Mouse (Mus musculus): ENCODE measurements around the gene Pdcl2. TPM values are rescaled to one million over a fixed set of nuclear protein-coding genes. Genes with fewer than 3 reads are reported as not detected.
A peak's percentile ranks its signal among the peaks of the same experiment; 100 is the strongest.

Gene Pdcl2
- polyA plus RNA-seq (2016; fragmentation: Nextera tagmentation; extraction: Ambion mirVana): not detected in 2 replicates

DNA sequence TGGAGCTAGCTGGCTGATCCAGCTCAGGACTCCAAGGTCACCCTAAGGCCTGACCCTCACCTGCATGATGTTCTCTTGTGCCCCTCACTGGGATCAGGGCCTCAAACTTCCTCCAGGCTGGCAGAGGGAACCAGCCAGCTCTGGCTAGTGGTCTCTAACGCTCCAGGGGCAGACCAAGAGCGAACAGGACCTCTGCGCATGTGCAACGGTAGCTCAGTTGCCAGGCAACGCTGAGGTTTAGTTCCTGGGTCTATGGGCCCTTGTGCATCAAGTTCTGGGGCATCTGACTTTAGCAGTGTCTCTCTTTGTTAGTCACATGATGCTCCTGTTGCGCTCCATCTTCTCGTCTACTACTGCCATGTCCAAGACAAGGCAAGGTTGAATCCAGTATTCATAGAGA lies at the start of gene Pdcl2:
Pdcl2 (minus strand) TSS at position 204 of the 400 bp plus-strand sequence.
- Histone ChIP-seq H3K36me3 (no peaks in the 10 kb centered on the region), H3K4me1 (peaks cover 7% of the 10 kb centered on the region), H3K9me3 (replicated peaks) (no peaks in the 10 kb centered on the region), H3K27me3 (ENCODE audit: low read depth, poor library complexity, severe bottlenecking) (no peaks in the 10 kb centered on the region), H3K4me3 (no peak within 1 kb of the TSS), H3K27ac (replicated peaks) (no peak within 1 kb of the TSS)
- DNase-seq (ENCODE audit: low spot score): no peak
- WGBS: 92% methylated on average over 7 of the region's 7 CpGs

DNA sequence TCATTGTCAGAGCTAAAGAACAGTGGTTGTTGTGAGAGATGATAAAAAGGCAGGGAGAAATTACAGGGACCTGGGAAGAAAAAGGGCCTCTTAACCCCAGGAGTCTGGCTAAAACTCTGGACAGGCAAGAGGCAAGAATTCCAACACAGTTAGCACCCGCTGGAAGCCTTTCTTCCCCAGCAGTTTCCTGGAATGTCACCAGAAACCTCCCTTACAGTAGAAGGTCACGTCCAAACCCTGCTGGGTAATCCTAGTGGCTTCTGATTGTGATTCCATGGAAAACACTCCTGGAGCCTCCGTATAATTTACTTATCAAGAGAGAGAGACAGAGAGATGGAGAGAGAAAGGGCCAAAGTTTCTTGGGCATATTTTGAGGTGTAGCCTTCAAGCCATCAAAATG lies 48.3 kb upstream of the Pdcl2 start:
- Histone ChIP-seq H3K27ac (replicated peaks) (no peak overlapping the region), H3K4me1 (no peaks in the 10 kb centered on the region)
- WGBS: 44% methylated on average over 3 of the region's 3 CpGs

DNA sequence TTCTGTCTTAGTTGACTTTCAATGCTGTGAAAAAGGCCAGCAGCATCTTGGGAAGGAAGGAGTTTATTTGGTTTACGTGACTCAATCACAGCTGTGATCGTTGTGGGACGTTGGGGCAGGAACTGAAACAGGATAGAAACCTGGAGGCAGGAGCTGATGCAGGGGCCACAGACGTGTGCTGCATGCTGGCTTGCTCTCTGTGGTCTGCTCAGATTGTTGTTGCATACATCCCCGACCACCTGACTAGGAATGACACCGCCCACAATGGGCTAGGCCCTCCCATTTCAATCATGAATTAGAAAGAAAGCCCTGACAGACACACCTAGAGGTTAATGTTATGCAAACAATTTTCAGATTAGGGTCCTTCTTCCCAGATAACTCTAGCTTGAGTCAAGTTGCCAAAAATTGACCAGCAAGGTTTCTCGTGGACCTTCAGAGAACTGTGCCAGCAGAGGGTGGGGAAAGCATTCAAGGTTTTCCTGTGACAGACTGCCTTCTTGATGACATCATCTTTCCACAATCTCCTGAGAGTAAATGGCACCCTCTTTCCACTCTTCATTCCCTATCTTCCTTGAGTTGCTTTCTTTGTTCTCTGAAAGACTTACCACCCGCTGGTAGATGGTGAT lies 38.4 kb upstream of the Pdcl2 start:
- peaks cover 17% of the 10 kb centered on the region for H3K27me3 ChIP-seq (ENCODE audit: low read depth, poor library complexity, severe bottlenecking)

More for the DNA sequence above, 48.3 kb upstream of the Pdcl2 start:
- H3K27me3 ChIP-seq (ENCODE audit: low read depth, poor library complexity, severe bottlenecking): no peaks in the 10 kb centered on the region
- no peaks in the 10 kb centered on the region for H3K9me3 ChIP-seq (replicated peaks)
- H3K36me3 ChIP-seq: no peaks in the 10 kb centered on the region
- DNase-seq (ENCODE audit: low spot score): no peak
- no peak overlapping the region for H3K4me3 ChIP-seq

DNA sequence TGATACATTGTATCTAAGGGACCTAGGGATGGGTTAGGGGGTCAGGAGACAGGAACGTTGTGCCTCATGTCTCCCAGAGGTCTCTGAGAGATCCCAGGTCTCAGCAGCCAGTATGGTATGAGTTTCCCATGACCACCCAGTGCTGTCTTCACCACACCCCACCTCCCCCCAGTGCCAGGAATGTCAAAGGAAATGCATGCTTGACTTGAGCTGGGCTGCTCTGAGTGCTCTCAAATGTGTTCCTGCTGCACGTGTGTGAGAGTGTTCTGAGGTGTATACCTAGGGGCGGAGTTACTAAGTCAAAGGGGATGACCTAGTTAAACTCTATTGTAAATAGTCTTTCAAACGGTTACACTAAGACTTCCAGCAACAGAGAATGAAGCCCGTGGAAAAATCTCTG lies 34.5 kb upstream of the Pdcl2 start:
- H3K36me3 ChIP-seq: no peaks in the 10 kb centered on the region
- H3K4me3 ChIP-seq: no peak overlapping the region
- H3K27me3 ChIP-seq (ENCODE audit: low read depth, poor library complexity, severe bottlenecking): peaks cover 52% of the 10 kb centered on the region
- no peak overlapping the region for H3K27ac ChIP-seq (replicated peaks)
- 54% methylated on average over 5 of the region's 5 CpGs for WGBS
- peaks cover 15% of the 10 kb centered on the region for H3K4me1 ChIP-seq
- DNase-seq (ENCODE audit: low spot score): no peak
- no peaks in the 10 kb centered on the region for H3K9me3 ChIP-seq (replicated peaks)

More for the DNA sequence above, 38.4 kb upstream of the Pdcl2 start:
- H3K4me3 ChIP-seq: no peak overlapping the region
- 83% methylated on average over 8 of the region's 8 CpGs for WGBS
- H3K4me1 ChIP-seq: no peaks in the 10 kb centered on the region
- no peaks in the 10 kb centered on the region for H3K36me3 ChIP-seq
- no peak overlapping the region for H3K27ac ChIP-seq (replicated peaks)
- H3K9me3 ChIP-seq (replicated peaks): no peaks in the 10 kb centered on the region
- DNase-seq (ENCODE audit: low spot score): no peak

DNA sequence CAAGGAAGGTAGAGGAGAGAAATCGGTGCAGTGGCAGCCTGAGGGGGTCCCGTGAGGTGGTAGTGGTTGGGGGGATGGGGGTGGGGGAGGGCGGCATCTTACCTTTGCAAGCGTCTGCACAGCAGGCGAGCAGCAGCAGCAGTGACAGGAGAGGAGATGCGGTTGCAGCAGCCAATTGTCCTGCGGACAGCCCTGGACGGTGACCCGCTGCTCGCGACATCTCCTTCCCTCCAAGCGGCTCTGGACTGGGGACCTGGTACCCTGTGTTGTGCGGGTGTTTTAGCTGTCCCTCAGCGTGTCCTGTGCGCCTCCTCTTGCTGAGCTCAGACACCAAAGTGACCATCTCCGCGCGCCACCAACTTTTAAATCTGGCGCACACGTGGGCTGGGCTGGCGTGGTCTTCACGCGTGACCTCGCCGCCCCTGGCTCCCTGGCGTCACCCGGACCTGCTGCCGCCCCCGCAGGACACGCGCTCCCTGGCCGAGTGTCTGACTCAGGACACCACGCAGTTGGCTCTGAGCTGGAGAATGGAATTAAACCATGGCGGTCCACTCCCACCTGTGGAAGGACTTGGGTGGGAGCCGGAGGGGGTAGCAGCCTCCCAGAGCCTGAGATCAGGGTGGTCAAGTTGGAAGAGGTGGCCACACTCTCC lies 32.6 kb upstream of the Pdcl2 start, which contains the start of gene Nmu:
Nmu (minus strand) TSS at position 336 of the 652 bp plus-strand sequence.
- no peaks in the 10 kb centered on the region for H3K36me3 ChIP-seq
- peak; percentile 34 for DNase-seq (ENCODE audit: low spot score)
- 4% methylated on average over 35 of the region's 35 CpGs for WGBS
- H3K9me3 ChIP-seq (replicated peaks): no peaks in the 10 kb centered on the region
- H3K4me3 ChIP-seq: peak within 1 kb of the TSS; percentile 55
- peaks cover 20% of the 10 kb centered on the region for H3K4me1 ChIP-seq
- peaks cover 55% of the 10 kb centered on the region for H3K27me3 ChIP-seq (ENCODE audit: low read depth, poor library complexity, severe bottlenecking)
- no peak within 1 kb of the TSS; the same call in 1 of the 2 replicates for H3K27ac ChIP-seq (replicated peaks)

DNA sequence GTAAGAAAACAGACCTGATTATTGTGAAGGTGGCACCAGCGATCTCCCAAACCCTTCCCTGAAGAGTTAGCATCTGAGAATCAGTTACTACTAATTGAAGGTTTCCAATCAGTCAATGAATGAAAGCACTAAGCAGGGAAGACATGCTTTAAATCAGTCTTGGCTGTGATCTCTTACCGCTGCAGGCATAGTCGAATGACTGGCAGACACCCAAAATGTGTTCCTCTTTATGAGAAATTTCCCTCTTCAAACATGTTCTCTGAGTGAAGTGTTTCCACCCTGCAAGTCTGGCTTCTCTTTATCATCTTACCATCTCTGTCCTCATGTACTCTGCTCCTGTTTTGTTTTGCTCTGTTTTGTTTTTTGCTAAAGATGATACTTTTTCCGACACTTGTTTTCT lies 29.8 kb upstream of the Pdcl2 start:
- Histone ChIP-seq H3K9me3 (replicated peaks) (no peaks in the 10 kb centered on the region), H3K4me1 (peaks cover 20% of the 10 kb centered on the region), H3K27me3 (ENCODE audit: low read depth, poor library complexity, severe bottlenecking) (peaks cover 53% of the 10 kb centered on the region), H3K27ac (replicated peaks) (no peak overlapping the region), H3K4me3 (no peak overlapping the region), H3K36me3 (no peaks in the 10 kb centered on the region)
- DNase-seq (ENCODE audit: low spot score): no peak
- WGBS: 93% methylated on average over 4 of the region's 4 CpGs

DNA sequence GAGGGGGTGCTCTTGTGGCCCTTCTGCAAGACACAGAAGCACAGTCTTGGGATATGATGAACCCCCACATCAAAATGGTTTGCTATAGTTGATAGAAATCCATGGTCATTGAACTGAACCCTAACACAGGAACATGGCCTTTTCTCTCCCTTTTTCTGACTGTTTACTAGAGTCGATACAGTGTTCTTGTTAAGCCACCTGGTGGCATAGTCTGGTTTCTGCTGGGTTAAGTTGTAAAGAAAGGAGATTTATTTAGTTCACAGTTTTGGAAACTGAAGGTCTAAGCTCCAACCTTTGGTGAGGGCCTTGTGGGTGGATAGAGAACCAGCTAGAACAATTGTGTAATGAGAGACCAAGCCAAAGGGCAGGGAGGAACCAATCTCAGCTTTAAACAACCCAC lies 29.1 kb upstream of the Pdcl2 start:
- H3K4me3 ChIP-seq: no peak overlapping the region
- no peak for DNase-seq (ENCODE audit: low spot score)
- H3K9me3 ChIP-seq (replicated peaks): no peaks in the 10 kb centered on the region
- H3K4me1 ChIP-seq: peaks cover 20% of the 10 kb centered on the region
- no peak overlapping the region for H3K27ac ChIP-seq (replicated peaks)
- H3K27me3 ChIP-seq (ENCODE audit: low read depth, poor library complexity, severe bottlenecking): peaks cover 46% of the 10 kb centered on the region
- 88% methylated on average over 1 of the region's 1 CpGs for WGBS
- no peaks in the 10 kb centered on the region for H3K36me3 ChIP-seq

DNA sequence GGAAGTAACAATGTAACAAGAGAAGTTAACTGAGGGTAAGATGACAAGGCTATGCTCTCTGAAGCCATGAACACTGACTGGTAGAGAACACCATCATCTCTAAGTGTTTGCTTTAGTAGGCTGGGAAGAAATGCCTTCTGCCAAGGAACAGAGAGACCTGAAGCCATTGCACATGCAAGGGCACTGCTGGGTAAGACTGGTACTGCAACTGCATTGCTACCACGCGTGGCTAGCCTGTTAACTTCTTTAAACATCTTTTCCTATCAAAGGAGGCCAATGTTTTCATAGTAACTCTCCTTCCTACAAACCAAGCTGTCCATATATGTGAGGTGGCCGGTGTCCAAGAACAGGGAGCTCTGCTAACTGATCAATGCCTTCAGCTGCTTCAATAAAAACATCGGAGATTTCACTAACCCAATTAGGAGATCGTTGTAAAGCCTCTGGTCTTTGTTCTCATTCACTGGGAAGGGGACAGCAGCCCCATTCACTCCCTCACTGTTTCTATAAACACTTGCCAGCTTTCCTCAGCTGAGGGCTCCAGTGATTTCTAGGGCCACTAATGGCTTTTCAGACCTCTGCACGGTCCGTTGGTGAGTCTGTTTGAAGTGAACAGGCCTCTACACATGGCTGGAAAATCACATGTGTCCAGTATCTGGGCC lies 21.1 kb upstream of the Pdcl2 start:
- Histone ChIP-seq H3K36me3 (no peaks in the 10 kb centered on the region), H3K4me1 (peaks cover 6% of the 10 kb centered on the region), H3K27me3 (ENCODE audit: low read depth, poor library complexity, severe bottlenecking) (no peaks in the 10 kb centered on the region), H3K9me3 (replicated peaks) (no peaks in the 10 kb centered on the region), H3K4me3 (no peak overlapping the region), H3K27ac (replicated peaks) (no peak overlapping the region)
- 51% methylated on average over 7 of the region's 7 CpGs for WGBS
- DNase-seq (ENCODE audit: low spot score): no peak

DNA sequence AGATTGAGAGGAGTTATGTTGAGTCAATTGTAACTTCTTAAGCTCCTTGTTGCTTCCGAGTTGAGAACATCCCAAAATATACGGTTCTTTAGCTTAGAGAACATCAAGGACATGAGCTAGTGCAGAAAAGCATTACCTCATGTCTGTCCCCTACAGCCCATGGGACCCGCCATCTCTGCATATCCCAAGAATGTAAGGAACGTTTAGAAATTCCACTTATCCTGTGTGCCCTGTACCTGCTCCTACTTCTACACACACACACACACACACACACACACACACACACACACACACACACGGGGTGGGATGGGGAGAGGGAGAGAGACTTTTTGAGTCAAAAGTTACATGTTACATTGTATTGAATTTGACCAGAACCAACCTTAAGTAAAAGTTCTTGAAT lies 20.6 kb upstream of the Pdcl2 start:
- Histone ChIP-seq H3K27me3 (ENCODE audit: low read depth, poor library complexity, severe bottlenecking) (no peaks in the 10 kb centered on the region), H3K4me1 (peaks cover 6% of the 10 kb centered on the region), H3K27ac (replicated peaks) (no peak overlapping the region), H3K4me3 (no peak overlapping the region), H3K36me3 (no peaks in the 10 kb centered on the region), H3K9me3 (replicated peaks) (no peaks in the 10 kb centered on the region)
- WGBS: 80% methylated on average over 5 of the region's 5 CpGs
- DNase-seq (ENCODE audit: low spot score): no peak

DNA sequence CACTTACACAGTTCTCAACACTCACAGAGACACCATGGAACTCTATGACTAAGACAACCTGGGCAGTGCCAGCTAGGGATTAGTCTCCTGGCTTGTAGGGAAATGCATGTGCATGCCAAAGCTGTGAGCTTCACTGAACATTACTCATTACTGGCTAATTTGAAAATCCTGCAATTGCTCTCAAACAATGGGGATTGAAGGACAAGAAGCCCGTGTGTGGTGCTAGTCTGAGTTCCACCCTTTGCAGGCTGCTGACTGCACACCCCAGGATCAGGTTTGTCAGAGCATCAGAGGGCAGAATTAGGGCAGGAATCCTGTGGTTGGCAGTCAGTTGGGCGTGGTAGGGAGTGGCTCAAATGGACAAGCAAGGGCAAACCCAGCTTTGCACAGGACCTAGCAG lies 15.2 kb upstream of the Pdcl2 start:
- Histone ChIP-seq H3K36me3 (no peaks in the 10 kb centered on the region), H3K4me1 (no peaks in the 10 kb centered on the region), H3K27me3 (ENCODE audit: low read depth, poor library complexity, severe bottlenecking) (no peaks in the 10 kb centered on the region), H3K27ac (replicated peaks) (no peak overlapping the region), H3K9me3 (replicated peaks) (no peaks in the 10 kb centered on the region), H3K4me3 (no peak overlapping the region)
- DNase-seq (ENCODE audit: low spot score): no peak
- WGBS: 63% methylated on average over 2 of the region's 2 CpGs

DNA sequence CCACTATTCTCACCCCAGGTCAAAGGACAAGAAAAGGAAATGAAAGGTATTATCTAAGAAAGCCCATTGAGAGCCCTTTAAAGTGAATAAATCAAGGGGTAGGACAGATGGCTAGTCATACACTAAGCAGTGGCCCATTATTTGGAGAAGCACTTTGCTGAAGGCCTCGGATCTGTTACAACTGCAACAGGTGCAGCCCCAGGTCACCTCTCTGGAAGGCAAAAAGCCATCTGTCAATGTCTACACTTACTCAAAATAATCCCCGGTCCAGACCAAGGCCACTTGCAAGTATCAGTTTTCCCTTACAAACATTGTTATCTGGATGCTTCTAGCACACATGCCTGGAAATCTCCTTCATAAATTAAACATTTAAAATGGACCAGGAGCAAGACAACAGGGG lies 10.0 kb upstream of the Pdcl2 start:
- Histone ChIP-seq H3K4me1 (no peaks in the 10 kb centered on the region), H3K4me3 (no peak overlapping the region), H3K27ac (replicated peaks) (no peak overlapping the region), H3K27me3 (ENCODE audit: low read depth, poor library complexity, severe bottlenecking) (no peaks in the 10 kb centered on the region), H3K36me3 (no peaks in the 10 kb centered on the region), H3K9me3 (replicated peaks) (no peaks in the 10 kb centered on the region)
- no peak for DNase-seq (ENCODE audit: low spot score)
- WGBS: 77% methylated on average over 2 of the region's 2 CpGs

DNA sequence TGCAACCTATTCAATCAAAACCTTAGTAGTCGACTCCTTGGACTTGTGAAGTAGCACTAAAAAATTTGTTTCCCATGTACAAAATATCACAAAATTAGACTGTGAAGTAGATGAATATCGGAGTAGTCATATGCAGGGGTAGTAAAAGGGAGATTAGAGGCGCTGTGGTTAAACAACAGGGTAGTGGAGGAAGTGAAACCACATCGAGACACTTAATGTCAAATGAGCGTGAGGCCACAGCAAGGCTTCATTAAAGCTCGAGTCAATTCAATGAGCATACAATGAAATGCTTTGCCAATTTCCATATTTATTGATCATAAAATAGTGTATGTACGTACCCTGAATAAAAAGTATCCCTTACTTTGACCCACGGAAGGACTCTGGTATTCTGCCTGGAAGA lies 6.1 kb upstream of the Pdcl2 start:
- Histone ChIP-seq H3K4me3 (no peak overlapping the region), H3K9me3 (replicated peaks) (no peaks in the 10 kb centered on the region), H3K36me3 (no peaks in the 10 kb centered on the region), H3K27ac (replicated peaks) (no peak overlapping the region), H3K27me3 (ENCODE audit: low read depth, poor library complexity, severe bottlenecking) (no peaks in the 10 kb centered on the region), H3K4me1 (peaks cover 7% of the 10 kb centered on the region)
- 92% methylated on average over 8 of the region's 8 CpGs for WGBS
- no peak for DNase-seq (ENCODE audit: low spot score)

DNA sequence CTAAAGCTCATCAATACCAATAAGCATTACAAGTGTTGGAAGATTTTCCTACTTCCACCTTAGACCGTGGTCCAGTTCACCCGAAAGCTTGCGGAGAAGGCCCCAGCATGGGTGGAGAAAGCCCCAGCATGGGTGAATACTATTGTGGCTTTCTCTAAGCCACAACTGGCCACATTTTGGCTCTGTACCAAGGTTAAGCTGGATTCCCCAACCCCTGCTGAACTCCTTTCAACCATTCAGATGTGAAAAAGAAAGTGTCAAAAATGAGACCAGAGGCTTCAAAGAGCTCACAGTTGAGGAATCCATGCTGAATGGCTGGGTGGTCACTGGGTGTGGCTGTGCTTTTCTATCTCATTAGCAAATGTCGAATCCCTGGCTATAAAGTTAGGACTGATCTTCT lies 2.9 kb upstream of the Pdcl2 start:
- H3K4me1 ChIP-seq: peaks cover 7% of the 10 kb centered on the region
- no peak overlapping the region for H3K4me3 ChIP-seq
- no peak overlapping the region for H3K27ac ChIP-seq (replicated peaks)
- no peaks in the 10 kb centered on the region for H3K36me3 ChIP-seq
- no peaks in the 10 kb centered on the region for H3K9me3 ChIP-seq (replicated peaks)
- 57% methylated on average over 4 of the region's 4 CpGs for WGBS
- H3K27me3 ChIP-seq (ENCODE audit: low read depth, poor library complexity, severe bottlenecking): no peaks in the 10 kb centered on the region
- DNase-seq (ENCODE audit: low spot score): no peak
